Mouse (Mus musculus): ENCODE measurements around the gene Gm20388.
"Not testable (repeated sequence)": the region's sequence is repeated elsewhere in the genome, so short reads cannot be mapped to it uniquely, and the experiment has no call there.

Gene Gm20388

GRCm38 (mm10) chr8:120334261-120334660, 423.6 kb downstream of the Gm20388 start:
- not testable (repeated sequence) for DNase-seq (ENCODE audit: low spot score in 2 of 2)

- DNase-seq (ENCODE audit: low spot score in 2 of 2): no peak
These were observed 424.2 kb downstream of the Gm20388 start for GRCm38 (mm10) chr8:120334878-120335261.

GRCm38 (mm10) chr8:120335262-120336086, 424.8 kb downstream of the Gm20388 start:
- peak in 1 of 2 experiments; percentile 34 for DNase-seq (ENCODE audit: low spot score in 2 of 2)

GRCm38 (mm10) chr8:120336087-120336380, 425.4 kb downstream of the Gm20388 start:
- no peak for DNase-seq (ENCODE audit: low spot score in 2 of 2)

- no peak for DNase-seq (ENCODE audit: low spot score in 2 of 2)
These were observed 426.4 kb downstream of the Gm20388 start for GRCm38 (mm10) chr8:120336909-120337555.

GRCm38 (mm10) chr8:120337627-120338026, 427.0 kb downstream of the Gm20388 start:
- no peak for DNase-seq (ENCODE audit: low spot score in 2 of 2)

- DNase-seq (ENCODE audit: low spot score in 2 of 2): no peak
These were observed 428.0 kb downstream of the Gm20388 start for GRCm38 (mm10) chr8:120338678-120339077.

- DNase-seq (ENCODE audit: low spot score in 2 of 2): no peak
These were observed 429.1 kb downstream of the Gm20388 start for GRCm38 (mm10) chr8:120339743-120340142.

GRCm38 (mm10) chr8:120341124-120341523, 430.5 kb downstream of the Gm20388 start:
- DNase-seq (ENCODE audit: low spot score in 2 of 2): no peak

- no peak for DNase-seq (ENCODE audit: low spot score in 2 of 2)
These were observed 432.4 kb downstream of the Gm20388 start for GRCm38 (mm10) chr8:120342847-120343548.

- DNase-seq (ENCODE audit: low spot score in 2 of 2): no peak
These were observed 432.9 kb downstream of the Gm20388 start for GRCm38 (mm10) chr8:120343582-120343981.

- no peak for DNase-seq (ENCODE audit: low spot score in 2 of 2)
These were observed 433.5 kb downstream of the Gm20388 start for GRCm38 (mm10) chr8:120344166-120344565.

- no peak for DNase-seq (ENCODE audit: low spot score in 2 of 2)
These were observed 433.9 kb downstream of the Gm20388 start for GRCm38 (mm10) chr8:120344583-120344982.

GRCm38 (mm10) chr8:120347734-120348341, 437.2 kb downstream of the Gm20388 start:
- DNase-seq (ENCODE audit: low spot score in 2 of 2): no peak

GRCm38 (mm10) chr8:120348922-120349321, 438.3 kb downstream of the Gm20388 start:
- no peak for DNase-seq (ENCODE audit: low spot score in 2 of 2)

GRCm38 (mm10) chr8:120351332-120352071, 440.9 kb downstream of the Gm20388 start:
- DNase-seq (ENCODE audit: low spot score in 2 of 2): no peak

GRCm38 (mm10) chr8:120352096-120352495, 441.5 kb downstream of the Gm20388 start:
- no peak for DNase-seq (ENCODE audit: low spot score in 2 of 2)

- DNase-seq (ENCODE audit: low spot score in 2 of 2): no peak
These were observed 445.4 kb downstream of the Gm20388 start for GRCm38 (mm10) chr8:120356067-120356466.

- no peak for DNase-seq (ENCODE audit: low spot score in 2 of 2)
These were observed 446.9 kb downstream of the Gm20388 start for GRCm38 (mm10) chr8:120357504-120357903.

- peak; percentile 48 to 56 for DNase-seq (ENCODE audit: low spot score in 2 of 2)
These were observed 450.7 kb downstream of the Gm20388 start for GRCm38 (mm10) chr8:120361301-120361700.

- peak; percentile 84 to 88 for DNase-seq (ENCODE audit: low spot score in 2 of 2)
These were observed 453.0 kb downstream of the Gm20388 start for GRCm38 (mm10) chr8:120363552-120364071.

All from heart, adult 9 months (tissue).